Mouse (Mus musculus) thymus, adult 2 months (tissue): ENCODE data around the gene Hinfp.

Experiments
- CTCF ChIP-seq: fragments of 200-500 bp; IDR thresholded peaks from 2 replicates; pipeline ENCODE4 v1.5.1; 2012; ENCODE audit warnings: mild to moderate bottlenecking, control low read depth, low read length, moderate library complexity, borderline replicate concordance; ENCODE audit not compliant: control insufficient read depth, poor library complexity, insufficient read depth; ENCODE audit errors: extremely low read depth
- POLR2A ChIP-seq: fragments of 200-500 bp; IDR thresholded peaks from 2 replicates; pipeline ENCODE4 v1.6.1; 2012; ENCODE audit warnings: mild to moderate bottlenecking, low read length, control low read depth, moderate library complexity; ENCODE audit not compliant: control insufficient read depth, poor library complexity, insufficient read depth; ENCODE audit errors: extremely low read depth

GRCm38 (mm10) chr9:44336964-44337363 is 31.5 kb upstream of the Hinfp start:
- TF ChIP-seq POLR2A (no peak), CTCF (no peak)
